Mouse (Mus musculus) adrenal gland (tissue): ENCODE data around the gene Coil.
"Not testable (repeated sequence)": the region's sequence is repeated elsewhere in the genome, so short reads cannot be mapped to it uniquely, and the experiment has no call there.

Source experiments
- intact Hi-C: fragments of 180-260 bp; cut with DNase I; formaldehyde crosslinking; loops from one replicate; pipeline ENCODE4 v1.15.1; 2025

The Coil gene

GRCm38 (mm10) chr11:89039325-89039724 is 69.3 kb downstream of the Coil start:
- intact Hi-C loops: loop anchor here (2.0 kb wide), 1 partner anchor 47 kb away; no protein-coding TSS in a partner anchor

GRCm38 (mm10) chr11:89041073-89041472 is 71.0 kb downstream of the Coil start:
- intact Hi-C loops: not testable (repeated sequence)
